Mouse (Mus musculus): ENCODE measurements at regions not wholly inside any gene's neighbourhood (a gene's known extent, or its start where the extent isn't known, plus 50 kb on each side); places are given as distances from the start of the nearest gene placed in this dataset.
A peak's percentile ranks its signal among the peaks of the same experiment; 100 is the strongest.

DNA sequence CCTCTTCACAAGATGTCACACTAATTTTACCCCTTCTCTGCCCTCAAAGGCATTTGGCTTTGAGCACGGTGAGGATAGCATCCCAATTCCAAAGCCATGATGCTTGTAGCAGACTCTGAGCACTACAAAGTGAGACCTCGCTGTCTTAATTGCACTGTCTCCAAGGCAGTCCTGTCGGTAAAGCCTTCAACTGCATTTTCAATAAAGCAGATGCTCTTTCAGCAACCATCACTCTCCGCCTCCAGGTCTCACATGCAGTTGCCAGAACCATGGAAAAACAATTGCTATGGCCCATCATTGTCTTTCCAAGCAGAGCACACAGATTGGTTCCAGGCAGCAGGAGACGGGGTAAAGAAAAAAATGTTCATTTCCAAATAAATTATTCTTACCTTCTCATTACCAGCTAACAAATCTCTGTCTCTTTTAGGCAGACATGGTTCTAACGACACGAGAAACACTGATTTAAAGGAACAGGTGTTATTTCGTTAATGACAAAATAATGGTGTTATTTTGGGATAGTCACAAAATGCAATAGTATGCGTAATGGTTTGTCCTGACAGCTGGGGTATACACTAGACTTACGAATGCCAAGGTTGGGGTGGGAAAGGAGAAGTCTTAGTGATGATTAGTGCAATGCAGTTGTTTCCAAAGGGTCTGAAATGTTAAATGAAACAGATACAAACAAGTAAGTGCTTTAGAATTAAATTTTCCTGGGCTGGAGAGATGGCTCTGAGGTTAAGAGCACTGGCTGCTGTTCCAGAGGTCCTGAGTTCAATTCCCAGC, 175.2 kb downstream of the Enc1 start:
- DNase-seq: peak; percentile 61

DNA sequence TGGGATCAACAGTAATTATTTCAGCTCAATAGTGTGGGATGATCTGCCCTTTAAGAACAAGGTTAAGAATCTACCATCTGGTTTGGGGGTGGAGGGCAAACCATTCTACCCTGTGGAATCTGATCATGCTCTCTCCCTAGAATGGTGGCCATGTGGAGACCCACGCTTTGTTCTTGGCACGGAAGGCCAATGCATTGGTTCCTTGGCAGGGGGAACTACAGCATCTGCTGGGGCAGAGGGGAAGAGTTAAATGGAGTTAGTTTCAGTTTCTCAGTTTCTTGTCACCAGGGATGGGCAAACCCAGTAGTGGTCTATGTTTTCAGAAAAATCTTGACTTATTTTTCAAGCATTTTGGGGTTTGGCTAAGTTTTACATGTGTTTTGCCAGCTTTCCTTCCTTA, 174.5 kb downstream of the Enc1 start:
- peak; percentile 71 for DNase-seq

DNA sequence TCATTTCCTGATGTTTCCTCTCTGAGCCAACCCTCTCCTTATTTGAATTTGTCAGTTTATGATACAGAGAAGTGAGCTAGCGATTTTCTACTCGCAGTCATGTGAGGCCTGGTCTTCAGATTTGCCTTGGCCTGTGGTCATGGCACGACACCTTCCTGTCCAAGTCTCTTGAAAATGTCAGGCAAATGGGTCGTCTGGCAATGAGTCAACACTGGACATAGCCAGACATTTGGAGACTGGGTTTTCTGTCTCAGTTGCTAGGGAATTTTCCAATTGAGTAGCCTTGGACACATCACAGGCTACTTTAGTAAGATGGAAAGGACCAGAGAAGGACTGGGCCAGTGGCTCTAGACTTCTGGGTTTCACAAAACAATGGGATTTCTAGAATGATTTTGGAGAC, 171.2 kb downstream of the Enc1 start:
- DNase-seq: peak; percentile 88

DNA sequence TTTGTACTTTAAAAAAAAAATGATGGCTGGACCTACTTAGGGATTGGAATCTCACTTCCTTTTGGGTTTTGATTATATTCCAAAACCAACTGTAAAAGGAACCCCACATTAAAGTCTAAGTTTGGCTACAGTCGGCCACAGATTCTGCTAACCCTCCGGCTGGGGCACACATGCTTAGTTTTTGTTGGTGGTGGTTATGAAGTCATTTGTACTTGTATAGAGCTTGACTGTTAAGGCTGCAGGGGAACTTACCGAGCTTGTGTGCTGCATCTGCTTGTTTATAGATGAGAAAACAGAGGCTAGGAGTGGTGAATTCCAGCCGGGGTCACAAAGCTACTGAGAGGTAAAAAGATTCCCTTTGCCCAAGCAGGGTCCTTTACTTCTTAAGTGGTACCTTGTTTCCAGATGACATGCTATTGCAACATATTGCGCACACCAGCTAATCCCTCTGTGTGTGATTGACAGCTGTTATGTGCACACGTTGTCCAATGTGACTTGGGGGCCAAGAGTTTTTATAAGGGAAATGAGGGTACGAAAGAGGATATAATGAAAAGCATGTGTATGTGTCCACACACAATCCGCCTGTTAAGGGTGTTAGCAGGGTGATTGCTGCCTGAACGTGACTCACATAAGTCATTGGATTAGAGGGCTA, 169.8 kb downstream of the Enc1 start:
- peak; percentile 68 for DNase-seq

DNA sequence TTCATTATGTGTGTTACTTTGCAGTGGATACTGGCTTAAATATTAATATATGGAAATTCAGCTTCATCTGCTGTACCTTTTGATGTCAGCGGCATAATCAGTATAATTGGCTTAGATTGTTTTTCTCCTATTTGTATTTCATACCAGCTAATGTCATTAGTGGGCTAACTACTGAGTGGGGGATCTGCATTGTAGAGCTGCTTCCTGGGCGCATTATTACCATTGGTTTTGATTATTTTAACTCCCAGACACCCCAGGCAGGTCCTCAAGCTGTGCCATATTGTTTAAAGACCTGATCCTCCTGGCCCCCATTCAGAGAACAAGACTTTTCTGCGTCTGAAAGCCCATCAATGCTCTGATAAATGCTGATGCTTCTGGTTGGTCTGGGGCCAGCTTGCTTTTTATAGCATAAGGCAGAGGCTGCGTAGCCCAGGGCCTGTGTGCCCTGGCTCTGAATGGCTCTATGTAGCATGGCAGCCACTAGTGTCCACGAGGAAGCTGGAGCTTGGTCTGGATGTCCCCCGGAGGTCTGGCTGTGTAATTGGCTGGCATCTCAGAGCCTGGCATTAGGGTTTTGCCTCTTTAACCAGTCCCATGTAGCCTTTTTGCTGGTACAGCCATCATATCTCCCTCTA, 169.1 kb downstream of the Enc1 start:
- DNase-seq: peak; percentile 78

DNA sequence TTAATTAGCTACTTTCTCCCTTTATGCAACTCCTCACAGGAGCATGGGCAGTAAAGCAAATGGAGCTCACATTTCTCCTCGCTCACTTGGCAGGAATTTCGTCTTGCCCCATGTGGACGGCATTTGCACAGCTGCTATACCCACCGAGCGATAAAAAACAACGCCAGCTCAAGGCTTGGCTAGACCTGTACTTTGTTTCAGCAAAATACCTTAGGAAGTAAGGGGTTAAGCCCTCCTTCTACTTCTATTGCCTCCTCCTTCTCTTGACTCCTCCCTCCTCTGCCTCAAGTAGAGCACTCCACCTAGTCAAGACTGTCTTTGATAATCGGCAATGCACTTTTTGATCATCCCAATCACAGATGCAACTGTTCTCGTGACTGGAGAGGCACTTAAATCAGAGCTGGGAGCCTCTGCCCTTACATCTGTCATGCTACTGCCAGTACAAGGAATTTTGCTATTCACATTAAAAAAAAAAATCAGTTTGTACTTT, 168.4 kb downstream of the Enc1 start:
- peak; percentile 22 for DNase-seq

DNA sequence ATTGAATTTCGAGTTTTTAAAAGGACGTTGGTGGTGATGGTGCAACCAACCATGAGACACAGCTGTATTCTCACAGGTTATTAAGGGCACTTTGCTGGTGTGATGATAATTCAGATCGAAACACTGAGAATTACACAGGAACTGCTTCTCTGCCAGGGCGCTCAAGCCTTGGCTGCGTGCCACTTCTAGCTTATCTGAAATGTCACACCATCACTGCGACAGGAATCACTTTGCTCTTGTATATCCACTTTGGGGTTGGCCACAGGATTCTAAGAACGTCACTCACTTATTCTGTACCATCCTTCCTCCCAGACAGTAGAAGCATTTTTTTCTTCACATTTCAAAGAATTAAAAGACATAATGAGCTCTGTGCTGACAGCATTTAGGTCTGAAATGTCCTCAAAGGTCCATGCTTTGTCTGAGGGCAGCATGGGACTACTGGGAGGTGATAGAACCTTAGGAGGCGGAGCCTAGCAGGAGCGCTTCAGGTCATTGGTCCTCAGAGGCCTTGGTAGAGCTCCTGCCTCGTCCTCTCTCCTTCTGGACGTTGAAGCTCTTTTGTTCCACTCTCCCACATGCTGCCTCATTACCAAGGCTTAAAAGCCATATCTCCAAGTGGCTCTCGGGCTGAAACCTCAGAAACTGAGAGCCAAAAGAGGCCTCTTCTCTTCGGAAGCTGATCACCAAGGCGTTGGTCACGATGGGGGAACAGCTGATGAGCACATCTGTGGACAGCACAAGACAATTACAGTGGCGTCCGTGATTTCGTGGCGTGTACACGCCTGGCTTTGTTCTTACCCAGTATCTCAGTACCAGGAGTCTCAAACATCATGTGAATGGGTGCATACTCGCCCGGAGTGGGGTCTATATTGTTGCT, 167.7 kb downstream of the Enc1 start:
- DNase-seq: peak; percentile 84

DNA sequence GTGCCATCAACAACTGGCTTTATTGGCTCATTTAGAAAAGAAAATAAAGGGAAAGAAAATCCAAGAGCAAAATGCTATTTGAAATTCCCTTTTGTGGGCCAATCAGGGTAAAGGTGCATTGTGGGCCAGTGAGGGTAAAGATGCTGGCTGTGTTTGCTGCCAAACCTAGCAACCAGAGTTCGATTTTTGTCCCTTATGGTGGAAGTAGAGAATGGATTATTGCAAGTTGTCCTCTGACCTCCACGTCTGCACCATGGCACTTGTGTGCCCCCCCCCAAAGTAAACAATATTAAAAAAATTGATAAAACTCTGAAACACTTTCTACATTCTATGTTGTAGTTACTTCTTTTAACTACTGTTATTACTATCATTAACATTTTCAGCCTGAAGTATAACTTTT, 166.9 kb downstream of the Enc1 start:
- peak; percentile 57 for DNase-seq

DNA sequence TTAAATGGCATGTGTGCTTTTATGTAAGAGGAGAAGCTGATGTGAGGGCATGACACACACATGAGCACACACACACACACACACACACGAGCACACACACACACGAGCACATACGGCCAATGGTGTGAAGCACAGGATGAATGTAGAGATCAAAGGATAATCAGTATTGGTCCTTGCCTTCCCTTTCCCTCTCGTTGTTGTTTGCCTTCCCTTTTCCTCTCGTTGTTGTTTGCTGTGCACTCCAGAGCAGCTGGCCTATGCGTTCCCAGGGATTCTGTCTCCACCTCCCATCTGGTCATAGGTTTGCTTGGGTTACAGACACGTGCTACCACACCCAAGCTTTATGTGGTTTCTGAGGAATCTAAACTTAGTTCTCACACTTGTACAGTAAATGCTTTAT, 165.8 kb downstream of the Enc1 start:
- no peak for DNase-seq

DNA sequence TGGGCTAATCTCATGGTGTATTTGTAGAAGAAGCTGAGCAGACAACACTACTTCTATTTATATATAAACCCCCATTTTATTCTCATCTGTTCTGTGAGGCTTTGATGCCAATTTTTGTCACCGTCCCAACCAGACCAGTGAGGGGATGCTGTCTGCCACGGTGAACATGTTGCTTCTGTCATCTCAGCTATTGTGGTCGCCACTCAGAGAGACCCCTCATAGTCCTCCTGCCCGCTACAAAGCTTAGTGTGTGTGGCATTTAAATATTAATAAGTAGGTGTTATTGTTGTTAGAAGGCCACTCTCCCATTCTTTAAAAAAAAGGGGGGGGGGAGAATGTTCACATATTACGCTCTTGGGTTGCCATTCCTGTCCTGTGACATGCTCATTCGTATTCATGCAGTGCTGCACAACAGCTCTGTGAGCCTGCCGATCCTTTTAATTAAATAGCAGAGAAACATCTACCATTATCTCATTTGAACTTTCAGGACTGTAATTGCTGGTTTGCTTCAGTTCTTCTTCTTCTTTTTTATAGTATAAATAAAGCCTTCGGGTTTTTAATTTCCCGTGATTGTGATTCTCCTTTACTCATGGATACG, 161.4 kb downstream of the Enc1 start:
- peak; percentile 75 for DNase-seq

DNA sequence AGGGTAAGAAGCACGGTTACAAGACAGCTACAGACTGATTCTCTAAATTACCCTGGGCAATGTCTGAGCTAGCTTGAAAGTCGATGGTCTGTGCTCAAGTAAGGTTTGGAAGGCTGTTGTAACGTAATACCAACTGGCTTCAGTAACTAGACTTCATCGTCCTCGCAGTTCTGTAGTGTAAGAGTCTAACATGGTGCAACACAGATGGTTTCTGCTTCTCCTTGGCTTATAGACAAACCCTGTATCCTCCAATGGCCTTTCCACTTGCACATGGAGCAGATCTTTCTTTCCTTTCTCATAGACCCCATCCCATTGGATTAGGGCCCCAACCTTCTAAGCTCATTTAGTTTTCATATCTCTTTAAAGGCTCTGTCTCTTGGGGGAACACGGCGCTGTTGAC, 160.7 kb downstream of the Enc1 start:
- peak; percentile 76 for DNase-seq

DNA sequence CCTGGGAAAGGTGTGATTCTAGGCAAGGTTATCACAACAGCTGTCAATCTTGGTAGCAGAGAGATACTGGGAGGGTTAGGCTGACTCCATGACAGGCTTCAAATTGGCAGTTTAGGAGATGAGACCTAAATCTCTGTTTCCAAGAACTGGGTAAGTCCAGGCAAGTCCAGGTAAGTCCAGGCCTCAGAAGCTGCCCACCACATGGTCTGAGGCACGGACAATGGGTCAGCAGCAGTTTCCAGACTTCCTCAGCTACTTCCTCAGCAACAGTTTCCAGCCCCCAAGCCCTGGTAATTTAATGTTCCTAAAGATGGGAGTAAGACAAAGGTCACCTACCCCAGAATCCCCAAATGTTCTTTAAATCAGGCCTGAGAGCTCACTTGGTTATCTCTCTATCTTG, 157.1 kb downstream of the Enc1 start:
- peak; percentile 61 for DNase-seq

DNA sequence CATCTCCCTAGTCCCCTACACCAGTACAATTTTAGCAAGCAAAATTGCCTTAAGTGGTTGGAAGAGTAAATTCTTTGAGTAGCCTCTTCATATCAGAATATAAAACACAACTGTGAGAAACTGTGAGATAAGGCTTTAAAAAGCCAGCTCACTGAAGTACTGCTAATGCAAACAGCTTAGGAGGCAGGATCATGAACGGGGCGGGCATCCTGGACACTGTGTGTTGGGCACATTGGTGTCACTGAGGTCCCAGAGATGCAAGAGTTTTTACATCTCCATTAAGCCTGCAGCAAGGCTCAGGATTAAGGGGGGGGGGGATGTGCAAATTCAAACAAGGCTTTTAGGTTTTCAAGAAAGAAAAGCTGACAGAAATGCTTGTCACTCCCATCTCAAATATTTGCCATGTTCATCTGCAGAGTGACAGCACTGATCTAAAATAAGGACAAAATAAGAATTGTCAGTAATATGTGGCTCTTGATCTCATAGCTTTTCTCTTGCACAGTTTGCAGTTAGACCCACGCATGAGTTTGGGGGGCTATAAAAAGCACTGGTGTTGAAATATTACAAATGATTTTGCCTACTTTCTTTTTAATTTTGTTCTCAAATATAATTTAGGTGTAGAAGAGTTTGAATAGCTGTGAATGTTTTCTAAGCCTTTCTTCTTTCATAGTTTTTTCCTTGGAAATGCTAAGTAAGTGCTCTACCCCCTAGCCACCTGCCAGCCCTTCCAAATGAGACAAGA, 156.2 kb downstream of the Enc1 start:
- peak; percentile 67 for DNase-seq

DNA sequence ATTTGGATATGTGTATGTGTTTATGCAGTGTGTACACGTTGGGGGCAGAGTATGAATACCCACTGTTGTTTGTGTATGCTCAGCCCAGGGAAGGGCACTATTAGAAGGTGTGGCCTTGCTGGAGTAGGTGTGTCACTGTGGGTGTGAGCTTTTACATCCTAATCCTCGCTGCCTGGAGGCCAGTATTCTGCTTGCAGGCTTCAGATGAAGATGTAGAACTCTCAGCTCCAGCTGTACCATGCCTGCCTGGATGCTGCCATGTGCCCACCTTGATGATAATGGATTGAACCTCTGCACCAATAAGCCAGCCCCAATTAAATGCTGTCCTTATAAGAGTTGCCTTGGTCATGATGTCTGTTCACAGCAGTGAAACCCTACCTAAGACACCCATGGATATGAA, 155.4 kb downstream of the Enc1 start:
- peak; percentile 52 for DNase-seq

DNA sequence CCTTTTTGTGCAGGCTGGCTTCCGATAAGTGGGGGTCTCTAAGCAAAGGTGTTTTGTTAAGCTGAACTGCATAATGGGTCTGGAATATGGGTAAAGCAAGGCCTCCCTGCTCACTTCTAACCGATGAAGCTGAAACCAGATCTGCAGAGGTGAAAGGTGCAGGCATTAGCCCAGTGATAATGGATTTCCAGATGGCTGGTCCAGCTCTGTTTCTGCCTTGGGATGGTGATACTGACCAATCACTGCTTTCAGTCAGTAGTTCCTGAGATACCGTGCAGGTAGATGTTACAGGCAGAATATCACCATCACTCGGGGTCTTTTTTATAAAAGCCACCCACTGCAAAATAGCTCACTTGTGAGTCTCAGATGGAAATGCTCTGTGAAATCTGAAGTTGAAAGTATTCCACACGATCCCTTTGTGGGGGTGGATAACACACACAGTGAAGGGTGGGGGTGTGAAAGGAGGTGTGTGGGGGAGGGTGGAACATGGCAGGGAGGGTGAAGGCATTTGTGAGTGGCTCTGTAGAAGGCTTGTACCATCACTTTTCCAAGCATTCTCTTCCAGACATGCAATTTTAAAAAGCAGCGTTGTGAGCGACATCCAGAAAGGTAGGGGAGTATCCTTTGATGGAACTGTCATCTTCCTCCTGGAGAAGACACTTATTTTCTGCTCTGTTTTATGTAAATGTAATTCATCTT, 154.0 kb downstream of the Enc1 start:
- DNase-seq: peak; percentile 64

DNA sequence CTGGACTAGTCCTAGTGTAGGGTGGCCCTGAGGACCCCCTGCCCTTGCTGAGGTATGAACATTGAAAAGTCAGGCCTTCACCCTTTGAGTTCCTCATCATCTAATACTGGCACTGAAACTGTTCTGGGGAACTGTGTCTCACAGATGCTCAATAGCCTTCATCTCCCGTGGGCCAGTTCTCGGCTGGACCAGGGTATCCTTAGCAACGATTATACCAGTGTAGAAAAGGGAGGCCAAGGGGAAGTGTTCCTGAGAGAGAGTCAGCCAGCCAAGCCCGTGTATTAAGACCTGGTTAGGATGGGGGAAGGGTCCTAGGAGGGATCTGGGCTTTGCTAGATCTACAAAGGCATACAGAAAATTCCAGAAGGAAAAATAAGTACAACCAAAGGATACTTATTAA, 153.2 kb downstream of the Enc1 start:
- peak; percentile 82 for DNase-seq

DNA sequence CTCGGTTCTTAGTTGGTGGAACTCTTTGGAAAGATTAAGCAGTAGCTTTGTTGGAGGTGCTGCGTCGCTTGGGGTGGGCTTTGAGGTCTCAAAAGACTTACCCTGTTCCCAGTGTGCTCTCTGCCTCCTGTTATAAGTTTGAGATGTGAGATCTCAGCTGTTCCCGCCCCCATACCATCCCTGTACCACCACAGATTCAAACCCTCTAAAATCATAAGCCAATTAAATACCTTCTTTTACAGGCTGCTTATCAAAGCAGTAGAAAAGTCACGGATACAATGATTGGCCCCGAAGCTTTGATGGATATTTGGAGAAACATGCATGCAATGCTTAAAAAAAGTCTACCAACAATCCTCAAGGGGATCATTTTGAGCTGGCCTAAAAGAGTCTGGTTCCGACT, 152.6 kb downstream of the Enc1 start:
- DNase-seq: peak; percentile 29

DNA sequence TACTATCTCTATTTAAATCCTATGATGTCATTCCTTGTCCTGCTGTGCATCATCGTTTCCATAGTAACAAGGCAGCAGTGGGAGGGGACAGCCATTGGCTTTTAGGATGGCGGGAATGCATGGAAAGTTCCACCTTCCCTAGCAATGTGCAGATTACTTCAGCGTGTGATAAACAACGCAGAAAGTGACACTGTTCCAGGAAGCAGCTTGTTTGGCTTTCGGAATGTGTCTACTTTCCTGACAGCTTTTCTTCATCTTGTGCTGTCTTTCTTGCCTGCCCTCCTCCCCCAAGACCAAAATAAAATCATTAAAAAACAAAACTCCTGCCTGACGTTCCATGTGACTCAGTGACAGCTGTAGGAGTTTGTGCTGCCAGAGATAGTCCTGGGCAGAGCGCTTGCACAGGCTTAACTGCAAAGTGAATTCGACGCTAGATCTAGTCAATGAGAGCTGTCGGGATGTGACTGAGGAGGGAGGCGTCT, 149.6 kb downstream of the Enc1 start:
- DNase-seq: peak; percentile 97

DNA sequence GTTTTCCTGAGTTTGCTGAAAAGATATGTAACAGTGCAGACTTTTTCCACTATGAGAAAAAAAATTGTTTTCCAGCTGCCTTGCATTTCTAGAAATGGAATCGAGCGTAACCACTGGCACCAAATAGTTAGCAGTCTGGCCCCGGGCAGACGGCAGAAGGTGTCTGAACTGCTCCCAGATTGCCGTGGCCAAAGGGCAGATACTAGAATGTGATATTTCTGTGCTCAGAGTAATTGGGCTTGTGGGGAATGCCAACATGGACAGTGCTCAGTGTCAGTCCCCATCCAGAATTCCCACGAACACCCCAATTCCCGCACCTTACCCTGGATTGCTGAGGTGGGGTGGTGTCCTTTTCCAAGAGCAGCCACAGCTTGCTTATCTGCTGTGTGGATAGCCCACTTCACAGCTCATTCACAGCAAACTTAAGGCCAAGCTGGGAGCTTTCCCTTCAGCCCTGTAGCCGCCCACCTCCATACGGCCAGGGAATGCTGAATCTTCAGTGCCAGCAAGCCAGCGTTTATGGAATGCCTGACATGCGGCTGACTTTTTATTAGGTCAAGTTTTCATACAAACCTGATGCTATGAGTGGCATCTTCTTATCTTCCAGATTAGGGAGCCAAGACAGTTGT, 148.1 kb downstream of the Enc1 start:
- peak; percentile 86 for DNase-seq

DNA sequence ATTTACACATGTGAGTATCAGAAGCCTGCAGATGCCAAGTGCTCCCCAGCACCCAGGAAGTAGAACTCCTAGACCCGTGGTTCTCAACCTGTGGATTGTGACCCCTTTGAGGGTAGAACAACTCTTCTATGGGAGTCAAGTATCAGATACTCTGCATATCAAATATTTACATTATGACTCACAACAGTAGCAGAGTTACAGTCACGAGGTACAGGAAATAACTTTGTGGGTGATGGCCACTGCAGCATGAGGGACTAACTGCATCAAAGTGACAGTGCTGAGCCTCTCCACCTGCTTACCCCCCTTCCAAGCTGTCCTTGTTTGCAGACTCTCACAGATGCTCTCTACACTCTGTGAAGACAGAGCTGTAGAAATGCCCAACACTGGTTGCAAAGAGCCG, 145.6 kb downstream of the Enc1 start:
- no peak for DNase-seq

All from heart, adult 11 months (tissue).